ENCODE assay signal across 8 mouse cellular contexts in genomic region chr13:98206546-98206870, GRCm38 (mm10). TPM values are rescaled to one million over a fixed set of nuclear protein-coding genes. Genes with fewer than 3 reads are reported as not detected.
DNase-seq lines count a peak whose midpoint lies in the region; ATAC-seq and TF ChIP-seq lines count a peak whose summit lies in the region.

No protein-coding gene starts in this region.

- 2% methylated on average over 13 of the region's 13 CpGs for WGBS in embryonic facial prominence, embryonic 14.5 days
- WGBS in intestine, embryonic 16.5 days, result 2% methylated on average over 13 of the region's 13 CpGs
- 2% methylated on average over 13 of the region's 13 CpGs for WGBS in neural tube, embryonic 13.5 days

- H3K4me3 ChIP-seq in layer of hippocampus, adult 2 months, result peak overlapping the region; percentile 89
- peak overlapping the region; percentile 66 for H3K4me3 ChIP-seq in embryonic facial prominence, embryonic 14.5 days (ENCODE audit: low read depth, low read length)
- H3K4me3 ChIP-seq in intestine, embryonic 16.5 days (ENCODE audit: low read length), result peak overlapping the region; percentile 71
- peak overlapping the region; percentile 62 for H3K4me3 ChIP-seq in neural tube, embryonic 13.5 days

- H3K9me3 ChIP-seq in embryonic facial prominence, embryonic 14.5 days (ENCODE audit: control insufficient read depth, low read length), result no peaks in the 10 kb centered on the region
- no peaks in the 10 kb centered on the region for H3K9me3 ChIP-seq in intestine, embryonic 16.5 days (ENCODE audit: control insufficient read depth, low read length)
- no peaks in the 10 kb centered on the region for H3K9me3 ChIP-seq in neural tube, embryonic 13.5 days

- H3K36me3 ChIP-seq in embryonic facial prominence, embryonic 14.5 days (ENCODE audit: control insufficient read depth, insufficient read depth, low read length), result no peaks in the 10 kb centered on the region
- H3K36me3 ChIP-seq in intestine, embryonic 16.5 days (ENCODE audit: control insufficient read depth, insufficient read depth, low read length), result no peaks in the 10 kb centered on the region
- no peaks in the 10 kb centered on the region for H3K36me3 ChIP-seq in neural tube, embryonic 13.5 days

- TF ChIP-seq CTCF in layer of hippocampus, adult 2 months (conservative IDR thresholded peaks at IDR 0.05), result no peak

- no peak for ATAC-seq in embryonic facial prominence, embryonic 14.5 days (ENCODE audit: low read depth)
- no peak for ATAC-seq in intestine, embryonic 16.5 days
- no peak for ATAC-seq in neural tube, embryonic 13.5 days (ENCODE audit: low read depth)

- peaks cover 6% of the 10 kb centered on the region; the same call in 1 of the 2 replicates for H3K27me3 ChIP-seq in embryonic facial prominence, embryonic 14.5 days (replicated peaks; ENCODE audit: control insufficient read depth, insufficient read depth, low read length)
- H3K27me3 ChIP-seq in intestine, embryonic 16.5 days (replicated peaks; ENCODE audit: control insufficient read depth, insufficient read depth, low read length), result no peaks in the 10 kb centered on the region
- H3K27me3 ChIP-seq in neural tube, embryonic 13.5 days, result peaks cover 8% of the 10 kb centered on the region

- H3K4me2 ChIP-seq in embryonic facial prominence, embryonic 14.5 days (ENCODE audit: low read depth, low read length), result peak overlapping the region; percentile 98
- peak overlapping the region; percentile 94 for H3K4me2 ChIP-seq in intestine, embryonic 16.5 days (ENCODE audit: low read depth, low read length)
- H3K4me2 ChIP-seq in neural tube, embryonic 13.5 days, result peak overlapping the region; percentile 97

- no peak for DNase-seq in layer of hippocampus, adult 2 months (ENCODE audit: low spot score in 2 of 2)
- no peak for DNase-seq in layer of hippocampus, adult 9-11 months
- DNase-seq in embryonic facial prominence, embryonic 14.5 days (ENCODE audit: low spot score), result no peak
- no peak for DNase-seq in cerebellum, postnatal 36 days
- DNase-seq in urinary bladder, postnatal 14 days (ENCODE audit: low spot score), result no peak
- no peak for DNase-seq in spleen, adult 12 weeks (ENCODE audit: low spot score)

- peak overlapping the region; percentile 70 for H3K9ac ChIP-seq in embryonic facial prominence, embryonic 14.5 days (ENCODE audit: low read depth, low read length)
- H3K9ac ChIP-seq in intestine, embryonic 16.5 days (ENCODE audit: low read depth, low read length), result peak overlapping the region; percentile 73
- H3K9ac ChIP-seq in neural tube, embryonic 13.5 days, result peak overlapping the region; percentile 79

- no peaks in the 10 kb centered on the region for H3K4me1 ChIP-seq in embryonic facial prominence, embryonic 14.5 days (ENCODE audit: control insufficient read depth, insufficient read depth, low read length)
- peaks cover 14% of the 10 kb centered on the region for H3K4me1 ChIP-seq in intestine, embryonic 16.5 days (ENCODE audit: control insufficient read depth, insufficient read depth, low read length)
- H3K4me1 ChIP-seq in neural tube, embryonic 13.5 days (replicated peaks), result peaks cover 11% of the 10 kb centered on the region

- H3K27ac ChIP-seq in layer of hippocampus, adult 2 months, result peak overlapping the region; percentile 95
- peak overlapping the region; percentile 48; the same call in 1 of the 2 replicates for H3K27ac ChIP-seq in embryonic facial prominence, embryonic 14.5 days (replicated peaks; ENCODE audit: low read depth, low read length)
- peak overlapping the region; percentile 82 for H3K27ac ChIP-seq in intestine, embryonic 16.5 days (ENCODE audit: low read length)
- H3K27ac ChIP-seq in neural tube, embryonic 13.5 days (replicated peaks), result peak overlapping the region; percentile 70

RNA-seq across cellular contexts. Expression of gene Arhgef28, which starts 0.3 kb away (rescaled TPM):
- total RNA-seq in layer of hippocampus, adult 2 months (2021), result 100 to 1,000 TPM; 103 to 110 TPM
- polyA plus RNA-seq in embryonic facial prominence, embryonic 14.5 days (2014; fragmentation: Nextera tagmentation; extraction: Ambion mirVana), result 9.4 and 11.5 TPM in 2 replicates
- polyA plus RNA-seq in intestine, embryonic 16.5 days (2015; fragmentation: Nextera tagmentation; extraction: Ambion mirVana), result 14.2 and 15.1 TPM in 2 replicates
- 19.1 and 19.9 TPM in 2 replicates for polyA plus RNA-seq in neural tube, embryonic 13.5 days (2015; fragmentation: Nextera tagmentation; extraction: Ambion mirVana)

RNA-seq across cellular contexts. Expression of gene Utp15, which starts 56.3 kb away (rescaled TPM):
- total RNA-seq in layer of hippocampus, adult 2 months (2021), result 10 to 100 TPM; 21.5 to 22.5 TPM
- 20.8 and 26.8 TPM in 2 replicates for polyA plus RNA-seq in embryonic facial prominence, embryonic 14.5 days (2014; fragmentation: Nextera tagmentation; extraction: Ambion mirVana)
- 29.7 and 30.8 TPM in 2 replicates for polyA plus RNA-seq in intestine, embryonic 16.5 days (2015; fragmentation: Nextera tagmentation; extraction: Ambion mirVana)
- polyA plus RNA-seq in neural tube, embryonic 13.5 days (2015; fragmentation: Nextera tagmentation; extraction: Ambion mirVana), result 25.4 and 29.5 TPM in 2 replicates

RNA-seq across cellular contexts. Expression of gene Ankra2, which starts 56.4 kb away (rescaled TPM):
- total RNA-seq in layer of hippocampus, adult 2 months (2021), result 10 to 100 TPM; 50.0 to 50.4 TPM
- 26.6 and 30.2 TPM in 2 replicates for polyA plus RNA-seq in embryonic facial prominence, embryonic 14.5 days (2014; fragmentation: Nextera tagmentation; extraction: Ambion mirVana)
- polyA plus RNA-seq in intestine, embryonic 16.5 days (2015; fragmentation: Nextera tagmentation; extraction: Ambion mirVana), result 17.2 and 17.8 TPM in 2 replicates
- polyA plus RNA-seq in neural tube, embryonic 13.5 days (2015; fragmentation: Nextera tagmentation; extraction: Ambion mirVana), result 52.3 and 55.6 TPM in 2 replicates
